In genomic region chr13:22350813-22351212, GRCm38 (mm10) we compare ENCODE assay signal across 39 mouse cellular contexts. TPM values are rescaled to one million over a fixed set of nuclear protein-coding genes. Genes with fewer than 3 reads are reported as not detected.
"Had no signal": no experiment of that assay in that cellular context is flagged by ENCODE, and none has a peak within 500 bp of the region (broad histone marks: within the 10 kb centered on the region; RNA-seq: fewer than 3 reads in every experiment).

No protein-coding gene starts in this region.

- H3K4me1 ChIP-seq: embryonic facial prominence, embryonic 10.5 days; embryonic facial prominence, embryonic 12.5 days; embryonic facial prominence, embryonic 13.5 days; embryonic facial prominence, embryonic 15.5 days; forebrain, embryonic 10.5 days; forebrain, embryonic 12.5 days; forebrain, embryonic 13.5 days; forebrain, embryonic 15.5 days had no signal

- DNase-seq: cerebellum, adult 8-10 months; cerebellum, adult 9-10 months; cerebellum, adult 9-11 months; cerebellum, postnatal 10 days; cerebellum, postnatal 14 days; cerebellum, postnatal 25 days; cerebellum, postnatal 36 days; embryo, embryonic 11 days; forebrain, postnatal 0 days; gastrocnemius, adult 2 months; gastrocnemius, postnatal 14 days; gastrocnemius, postnatal 25 days; gastrocnemius, postnatal 36 days; heart, adult 11 months; heart, adult 18-20 months; heart, adult 2 months had no signal

- ATAC-seq: forebrain, embryonic 13.5 days; forebrain, embryonic 14.5 days; forebrain, embryonic 15.5 days; forebrain, embryonic 16.5 days; forebrain, postnatal 0 days had no signal

- H3K36me3 ChIP-seq: embryonic facial prominence, embryonic 10.5 days; embryonic facial prominence, embryonic 12.5 days; embryonic facial prominence, embryonic 13.5 days; embryonic facial prominence, embryonic 15.5 days; forebrain, embryonic 10.5 days; forebrain, embryonic 12.5 days; forebrain, embryonic 15.5 days had no signal

- H3K27ac ChIP-seq: embryonic facial prominence, embryonic 10.5 days; embryonic facial prominence, embryonic 12.5 days; embryonic facial prominence, embryonic 13.5 days; embryonic facial prominence, embryonic 15.5 days; forebrain, embryonic 10.5 days; forebrain, embryonic 12.5 days; forebrain, embryonic 13.5 days; forebrain, embryonic 15.5 days; gastrocnemius, adult 2 months; heart, adult 2 months had no signal

- H3K27me3 ChIP-seq: embryonic facial prominence, embryonic 12.5 days; embryonic facial prominence, embryonic 13.5 days; embryonic facial prominence, embryonic 15.5 days; forebrain, embryonic 12.5 days; forebrain, embryonic 13.5 days; forebrain, embryonic 15.5 days had no signal

- H3K4me2 ChIP-seq: embryonic facial prominence, embryonic 12.5 days; embryonic facial prominence, embryonic 13.5 days; embryonic facial prominence, embryonic 15.5 days; forebrain, embryonic 12.5 days; forebrain, embryonic 13.5 days; forebrain, embryonic 15.5 days had no signal

- H3K4me3 ChIP-seq: embryonic facial prominence, embryonic 10.5 days; embryonic facial prominence, embryonic 12.5 days; embryonic facial prominence, embryonic 13.5 days; embryonic facial prominence, embryonic 15.5 days; erythroblast, embryonic 14.5 days; forebrain, embryonic 10.5 days; forebrain, embryonic 12.5 days; forebrain, embryonic 13.5 days; forebrain, embryonic 15.5 days; gastrocnemius, adult 2 months; heart, adult 2 months had no signal

- H3K9ac ChIP-seq: embryonic facial prominence, embryonic 12.5 days; embryonic facial prominence, embryonic 13.5 days; embryonic facial prominence, embryonic 15.5 days; forebrain, embryonic 12.5 days; forebrain, embryonic 13.5 days; forebrain, embryonic 15.5 days; forebrain, postnatal 0 days had no signal

- H3K9me3 ChIP-seq: embryonic facial prominence, embryonic 10.5 days; embryonic facial prominence, embryonic 12.5 days; embryonic facial prominence, embryonic 13.5 days; embryonic facial prominence, embryonic 15.5 days; forebrain, embryonic 10.5 days; forebrain, embryonic 12.5 days; forebrain, embryonic 13.5 days; forebrain, embryonic 15.5 days had no signal

RNA-seq across cellular contexts. Expression of gene Vmn1r198, which starts 0.6 kb away (rescaled TPM):
- total RNA-seq: common myeloid progenitor, adult 5-6 weeks; forebrain, postnatal 0 days; gastrocnemius, adult 18-20 months; gastrocnemius, adult 2 months; gastrocnemius, adult 8-10 months; gastrocnemius, postnatal 14 days; gastrocnemius, postnatal 25 days; gastrocnemius, postnatal 36 days; gastrocnemius, postnatal 4 days; granulocyte monocyte progenitor cell, adult 5-6 weeks; heart, adult 18-20 months; heart, adult 2 months; heart, adult 8-10 months had no signal
- polyA plus RNA-seq: cortical plate, adult 2 months; embryonic facial prominence, embryonic 10.5 days; embryonic facial prominence, embryonic 11.5 days; embryonic facial prominence, embryonic 12.5 days; embryonic facial prominence, embryonic 13.5 days; embryonic facial prominence, embryonic 14.5 days; embryonic facial prominence, embryonic 15.5 days; erythroblast, embryonic 14.5 days; forebrain, embryonic 10.5 days; forebrain, embryonic 11.5 days; forebrain, embryonic 12.5 days; forebrain, embryonic 13.5 days; forebrain, embryonic 14.5 days; forebrain, embryonic 15.5 days; forebrain, embryonic 16.5 days; forebrain, postnatal 0 days; frontal cortex, adult 2 months; gonadal fat pad, adult 2 months; heart, adult 2 months had no signal

RNA-seq across cellular contexts. Expression of gene Vmn1r197, which starts 26.4 kb away (rescaled TPM):
- total RNA-seq: common myeloid progenitor, adult 5-6 weeks; forebrain, postnatal 0 days; gastrocnemius, adult 18-20 months; gastrocnemius, adult 2 months; gastrocnemius, adult 8-10 months; gastrocnemius, postnatal 14 days; gastrocnemius, postnatal 25 days; gastrocnemius, postnatal 36 days; gastrocnemius, postnatal 4 days; granulocyte monocyte progenitor cell, adult 5-6 weeks; heart, adult 18-20 months; heart, adult 2 months; heart, adult 8-10 months had no signal
- polyA plus RNA-seq: cortical plate, adult 2 months; embryonic facial prominence, embryonic 10.5 days; embryonic facial prominence, embryonic 11.5 days; embryonic facial prominence, embryonic 12.5 days; embryonic facial prominence, embryonic 13.5 days; embryonic facial prominence, embryonic 15.5 days; erythroblast, embryonic 14.5 days; forebrain, embryonic 10.5 days; forebrain, embryonic 11.5 days; forebrain, embryonic 12.5 days; forebrain, embryonic 13.5 days; forebrain, embryonic 14.5 days; forebrain, embryonic 15.5 days; forebrain, embryonic 16.5 days; forebrain, postnatal 0 days; frontal cortex, adult 2 months; gonadal fat pad, adult 2 months; heart, adult 2 months had no signal

RNA-seq across cellular contexts. Expression of gene Vmn1r199, which starts 28.8 kb away (rescaled TPM):
- total RNA-seq: common myeloid progenitor, adult 5-6 weeks; forebrain, postnatal 0 days; gastrocnemius, adult 18-20 months; gastrocnemius, adult 2 months; gastrocnemius, adult 8-10 months; gastrocnemius, postnatal 14 days; gastrocnemius, postnatal 25 days; gastrocnemius, postnatal 36 days; gastrocnemius, postnatal 4 days; granulocyte monocyte progenitor cell, adult 5-6 weeks; heart, adult 18-20 months; heart, adult 2 months; heart, adult 8-10 months had no signal
- polyA plus RNA-seq: cortical plate, adult 2 months; embryonic facial prominence, embryonic 10.5 days; embryonic facial prominence, embryonic 11.5 days; embryonic facial prominence, embryonic 12.5 days; embryonic facial prominence, embryonic 13.5 days; embryonic facial prominence, embryonic 14.5 days; embryonic facial prominence, embryonic 15.5 days; erythroblast, embryonic 14.5 days; forebrain, embryonic 10.5 days; forebrain, embryonic 11.5 days; forebrain, embryonic 12.5 days; forebrain, embryonic 13.5 days; forebrain, embryonic 14.5 days; forebrain, embryonic 15.5 days; forebrain, embryonic 16.5 days; forebrain, postnatal 0 days; frontal cortex, adult 2 months; gonadal fat pad, adult 2 months; heart, adult 2 months had no signal

RNA-seq across cellular contexts. Expression of gene Vmn1r200, which starts 39.4 kb away (rescaled TPM):
- total RNA-seq: common myeloid progenitor, adult 5-6 weeks; forebrain, postnatal 0 days; gastrocnemius, adult 18-20 months; gastrocnemius, adult 2 months; gastrocnemius, adult 8-10 months; gastrocnemius, postnatal 14 days; gastrocnemius, postnatal 25 days; gastrocnemius, postnatal 36 days; granulocyte monocyte progenitor cell, adult 5-6 weeks; heart, adult 18-20 months; heart, adult 2 months; heart, adult 8-10 months had no signal
- polyA plus RNA-seq: cortical plate, adult 2 months; embryonic facial prominence, embryonic 10.5 days; embryonic facial prominence, embryonic 11.5 days; embryonic facial prominence, embryonic 12.5 days; embryonic facial prominence, embryonic 13.5 days; embryonic facial prominence, embryonic 14.5 days; embryonic facial prominence, embryonic 15.5 days; erythroblast, embryonic 14.5 days; forebrain, embryonic 10.5 days; forebrain, embryonic 11.5 days; forebrain, embryonic 12.5 days; forebrain, embryonic 13.5 days; forebrain, embryonic 14.5 days; forebrain, embryonic 15.5 days; forebrain, embryonic 16.5 days; forebrain, postnatal 0 days; gonadal fat pad, adult 2 months; heart, adult 2 months had no signal
